Mouse (Mus musculus) thymus, adult 2 months (tissue): Measurements from ENCODE around the gene N4bp2l2. TPM values are rescaled to one million over a fixed set of nuclear protein-coding genes. Genes with fewer than 3 reads are reported as not detected.

Source experiments
- DNase-seq: peaks from one replicate; pipeline ENCODE4 v3.0.0; 2021
- H3K27ac ChIP-seq: fragments of 200-500 bp; 2 replicates; pipeline ENCODE4 v1.5.1; 2012; ENCODE audit warnings: low read length, control low read depth; ENCODE audit not compliant: control insufficient read depth, insufficient read depth
- H3K27me3 ChIP-seq: fragments of 200-500 bp; 2 replicates; pipeline ENCODE4 v1.6.1; 2012; ENCODE audit warnings: mild to moderate bottlenecking, low read length, moderate library complexity, mixed read lengths; ENCODE audit not compliant: control insufficient read depth, insufficient read depth
- H3K36me3 ChIP-seq: fragments of 200-500 bp; 2 replicates; pipeline ENCODE4 v1.6.1; 2012; ENCODE audit warnings: mild to moderate bottlenecking, low read length, moderate library complexity; ENCODE audit not compliant: control insufficient read depth, insufficient read depth
- H3K4me1 ChIP-seq: fragments of 200-500 bp; replicated peaks from 2 replicates; pipeline ENCODE4 v1.6.1; 2012; ENCODE audit warnings: low read length; ENCODE audit not compliant: control insufficient read depth, insufficient read depth
- H3K4me3 ChIP-seq: fragments of 200-500 bp; 2 replicates; pipeline ENCODE4 v1.5.1; 2012; ENCODE audit warnings: mild to moderate bottlenecking, low read length, control low read depth, moderate library complexity; ENCODE audit not compliant: control insufficient read depth, insufficient read depth
- CTCF ChIP-seq: fragments of 200-500 bp; IDR thresholded peaks from 2 replicates; pipeline ENCODE4 v1.5.1; 2012; ENCODE audit warnings: mild to moderate bottlenecking, control low read depth, low read length, moderate library complexity, borderline replicate concordance; ENCODE audit not compliant: control insufficient read depth, poor library complexity, insufficient read depth; ENCODE audit errors: extremely low read depth
- POLR2A ChIP-seq: fragments of 200-500 bp; IDR thresholded peaks from 2 replicates; pipeline ENCODE4 v1.6.1; 2012; ENCODE audit warnings: mild to moderate bottlenecking, low read length, control low read depth, moderate library complexity; ENCODE audit not compliant: control insufficient read depth, poor library complexity, insufficient read depth; ENCODE audit errors: extremely low read depth
- WGBS: fragments of 180-500 bp; shearing (Covaris S2); methylation state at CpG from one replicate; pipeline ENCODE4 v1.1.7; 2018; 5-methylcytosine and 5-hydroxymethylcytosine counted together
- polyA plus RNA-seq: library from polyadenylated mRNA; depleted of rRNA; stranded (reverse); fragments of >200 nt; gene quantifications from 2 replicates; pipeline ENCODE4 v1.2.3, GENCODE M21; 2012

N4bp2l2 gene
- polyA plus RNA-seq, 1 experiment: 13.1 TPM

DNA sequence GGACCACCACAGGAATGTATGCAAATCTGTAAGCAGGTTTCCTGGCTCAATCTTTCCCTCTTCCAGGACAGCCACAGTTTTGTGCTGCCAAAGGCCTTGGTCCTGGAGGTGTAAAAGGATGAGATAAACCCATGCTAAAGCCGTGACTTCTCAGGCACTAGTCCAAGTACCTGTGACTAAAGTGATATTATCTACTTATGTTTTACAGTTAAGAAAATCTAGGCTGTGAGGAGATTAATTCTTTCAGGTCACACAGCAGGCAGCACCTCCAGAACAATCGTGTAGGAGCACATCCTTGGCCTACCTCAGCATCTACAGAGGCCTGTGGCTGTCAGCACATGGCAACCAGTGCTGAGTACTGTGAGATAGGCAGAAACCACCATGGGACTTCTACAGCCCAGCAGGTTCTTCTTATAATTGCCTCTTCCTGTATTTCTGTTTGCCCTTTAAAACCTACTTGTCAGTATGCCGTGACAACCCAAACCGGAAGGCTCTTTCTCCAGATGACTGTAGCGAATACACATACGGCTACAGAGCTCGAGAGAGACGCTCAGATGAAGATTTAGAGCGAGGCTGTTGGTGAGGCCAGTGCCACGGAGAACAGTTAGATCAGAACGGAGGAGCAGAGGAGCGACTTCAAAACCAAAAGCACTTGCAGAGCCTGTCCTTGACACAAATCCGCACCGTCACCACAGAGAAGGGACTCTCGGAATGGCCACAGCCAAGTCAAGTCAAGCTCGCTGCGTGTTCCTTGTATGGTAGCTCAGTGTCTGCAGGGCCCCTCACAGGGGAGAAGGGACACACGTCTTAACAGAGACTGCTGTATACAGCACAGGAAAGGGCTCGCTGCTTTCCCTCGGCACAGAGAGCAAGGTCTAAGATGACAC lies 65.2 kb downstream of the N4bp2l2 start:
- Histone ChIP-seq H3K36me3 (no peaks in the 10 kb centered on the region), H3K4me1 (peaks cover 31% of the 10 kb centered on the region), H3K27me3 (no peaks in the 10 kb centered on the region), H3K27ac (peak overlapping the region; percentile 84), H3K4me3 (peak overlapping the region; percentile 42)
- DNase-seq: peak; percentile 50
- 10% methylated on average over 20 of the region's 20 CpGs for WGBS
- TF ChIP-seq POLR2A (no peak), CTCF (no peak)

DNA sequence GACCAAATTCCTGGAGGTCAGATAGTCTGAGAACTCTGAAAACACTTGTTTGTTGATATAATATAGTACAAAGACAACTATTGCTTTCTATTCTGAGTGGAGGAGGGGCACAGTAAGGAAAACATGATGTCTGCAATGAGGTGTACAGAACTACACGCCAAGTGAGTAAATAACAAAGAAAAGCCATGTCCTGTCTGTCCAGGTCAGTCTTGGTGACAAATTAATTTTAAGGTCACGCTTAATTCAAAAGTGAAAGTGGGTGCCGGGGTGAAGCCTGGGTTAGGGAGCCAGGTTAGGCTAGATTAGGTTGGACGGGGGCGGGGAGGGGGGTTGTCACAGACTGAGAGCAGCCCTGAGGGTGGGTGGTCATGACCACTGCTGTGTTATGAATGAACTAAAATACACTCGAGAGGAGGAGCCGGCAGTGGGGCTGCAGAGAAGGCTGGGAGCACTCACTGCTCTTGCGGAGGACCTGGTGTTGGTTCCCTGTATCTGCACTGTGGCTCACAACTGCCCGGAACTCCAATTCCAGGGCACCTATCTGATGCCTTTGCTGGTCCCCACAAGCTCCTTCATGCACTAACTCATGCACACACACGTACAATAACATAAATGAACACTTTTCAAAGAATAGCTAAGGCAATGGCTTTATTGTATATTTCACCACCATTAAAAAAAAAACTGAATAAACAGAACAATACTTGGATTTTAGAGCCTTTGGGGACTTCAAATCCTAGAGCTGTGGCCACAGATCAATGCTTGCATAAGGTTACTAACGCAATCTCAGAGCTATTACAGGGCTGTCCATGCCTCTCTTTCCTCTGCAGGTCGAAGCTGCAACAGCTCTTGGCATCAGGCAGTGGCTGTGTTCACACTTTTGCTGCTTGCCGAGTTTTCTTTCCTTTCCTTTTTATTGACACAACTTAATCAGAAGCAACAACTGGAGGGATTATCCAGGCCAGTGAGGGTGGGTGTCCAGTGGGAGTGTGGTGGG lies 66.4 kb downstream of the N4bp2l2 start:
- Histone ChIP-seq H3K4me3 (peak overlapping the region; percentile 29), H3K36me3 (no peaks in the 10 kb centered on the region), H3K4me1 (peaks cover 34% of the 10 kb centered on the region), H3K27ac (peak overlapping the region; percentile 84; the same call in 1 of the 2 replicates), H3K27me3 (no peaks in the 10 kb centered on the region)
- 38% methylated on average over 13 of the region's 13 CpGs for WGBS
- TF ChIP-seq CTCF (no peak), POLR2A (no peak)
- peak; percentile 8 for DNase-seq

DNA sequence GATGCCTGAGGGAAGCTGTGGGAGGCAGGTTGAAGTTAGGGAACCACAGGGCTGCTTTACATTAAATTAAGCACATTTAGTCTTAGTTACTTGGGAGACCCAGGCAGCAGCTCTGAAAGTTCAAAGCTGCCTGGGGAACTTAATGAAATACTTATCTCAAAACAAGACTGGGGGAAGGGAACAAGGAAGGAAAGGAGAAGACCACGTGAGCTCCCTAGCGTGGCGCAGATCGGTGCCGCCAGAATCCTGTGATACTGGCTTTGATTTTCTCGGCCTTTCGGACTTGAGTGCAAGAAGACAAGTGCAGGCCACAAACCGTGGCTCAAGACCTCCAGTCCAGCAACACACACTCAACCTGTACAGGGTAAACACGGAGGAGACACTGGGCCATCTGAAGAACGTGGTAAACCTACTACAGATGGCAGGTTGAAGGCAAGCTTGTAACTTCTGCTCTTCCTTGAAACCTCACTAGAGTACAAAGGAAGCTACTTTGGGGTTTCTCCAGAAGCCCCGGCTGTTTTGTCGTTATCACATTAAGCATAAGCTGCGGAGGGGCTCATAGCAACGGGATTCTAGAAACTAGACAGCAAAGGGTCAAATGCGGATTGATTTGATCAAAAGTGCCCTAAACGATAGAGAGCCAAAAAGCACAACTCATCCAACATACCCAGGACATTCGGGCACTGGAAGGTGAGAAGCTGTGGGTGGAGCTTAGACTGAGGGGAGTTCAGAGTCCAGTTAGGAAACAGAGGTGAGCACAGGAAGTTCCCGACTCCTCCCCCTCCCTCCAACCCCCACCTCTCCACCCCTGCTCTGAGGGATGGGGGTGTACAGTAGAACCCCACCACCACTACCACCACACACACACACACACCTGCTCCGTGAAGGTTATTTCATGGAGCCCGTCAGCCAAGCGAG lies 67.5 kb downstream of the N4bp2l2 start:
- H3K4me3 ChIP-seq: peak overlapping the region; percentile 34
- TF ChIP-seq CTCF (no peak), POLR2A (no peak)
- no peaks in the 10 kb centered on the region for H3K27me3 ChIP-seq
- H3K4me1 ChIP-seq: peaks cover 36% of the 10 kb centered on the region
- WGBS: 11% methylated on average over 21 of the region's 21 CpGs
- peak; percentile 24 for DNase-seq
- peak overlapping the region; percentile 77 for H3K27ac ChIP-seq
- no peaks in the 10 kb centered on the region for H3K36me3 ChIP-seq

DNA sequence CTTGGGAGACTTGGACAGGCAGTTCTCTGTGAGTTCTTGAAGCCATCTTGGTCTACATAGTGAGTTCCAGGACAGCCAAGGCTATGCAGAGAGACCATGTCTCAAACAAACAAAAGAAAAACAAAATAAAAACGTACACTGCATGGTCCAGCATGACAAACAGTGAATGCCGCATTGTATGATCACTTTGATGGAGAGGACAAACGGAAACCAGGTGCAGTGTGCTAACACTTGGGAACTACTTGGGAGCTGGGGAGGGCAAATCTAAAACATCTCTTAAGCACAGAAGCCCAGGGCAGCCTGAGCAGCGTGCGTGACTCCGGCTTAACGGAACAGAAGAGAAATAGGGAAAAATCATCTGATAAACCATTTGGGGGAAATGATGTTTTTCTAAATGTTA lies 68.9 kb downstream of the N4bp2l2 start, which contains the start of gene N4bp2l1:
Gene N4bp2l1, minus strand, starts transcription at position 101 of the 400 bp plus-strand sequence.
- Histone ChIP-seq H3K4me1 (peaks cover 44% of the 10 kb centered on the region), H3K27me3 (no peaks in the 10 kb centered on the region), H3K27ac (peak within 1 kb of the TSS; percentile 77; the same call in 1 of the 2 replicates), H3K4me3 (no peak within 1 kb of the TSS), H3K36me3 (no peaks in the 10 kb centered on the region)
- 98% methylated on average over 7 of the region's 7 CpGs for WGBS
- no peak for TF ChIP-seq CTCF
- TF ChIP-seq POLR2A: no peak
- DNase-seq: no peak

DNA sequence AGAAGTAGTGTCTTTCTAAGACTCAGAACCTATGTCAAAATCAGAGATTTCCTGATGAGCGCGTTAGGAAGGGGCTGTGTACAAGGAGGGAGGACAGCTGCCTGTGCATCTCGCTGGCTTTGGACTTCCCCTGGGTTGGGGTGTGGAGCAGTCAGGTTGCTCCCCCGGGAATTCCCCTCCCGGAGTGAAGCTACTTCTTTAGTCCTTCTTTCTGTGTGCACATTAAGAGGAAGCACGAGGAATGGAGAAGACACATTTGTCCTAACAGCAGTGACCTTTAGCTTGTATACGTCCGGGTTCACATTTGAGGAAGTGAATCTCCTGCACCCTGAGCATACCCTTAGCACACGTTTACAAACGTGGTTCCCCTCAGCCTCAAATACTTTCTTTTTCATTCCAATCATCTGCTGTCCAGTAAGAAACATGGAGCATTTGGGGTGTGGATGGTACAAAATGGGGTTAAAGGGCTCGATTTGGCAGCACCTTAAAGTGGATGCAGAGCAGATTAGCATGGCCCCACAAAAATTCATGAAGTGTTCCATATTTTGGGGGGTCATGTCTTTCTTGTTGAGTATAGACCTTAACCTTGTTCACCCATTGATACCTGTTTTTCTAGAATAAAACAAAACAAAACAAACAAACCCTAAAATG lies 70.5 kb downstream of the N4bp2l2 start:
- no peaks in the 10 kb centered on the region for H3K27me3 ChIP-seq
- H3K27ac ChIP-seq: no peak overlapping the region
- peak; percentile 13 for DNase-seq
- H3K4me1 ChIP-seq: peaks cover 37% of the 10 kb centered on the region
- no peak overlapping the region for H3K4me3 ChIP-seq
- TF ChIP-seq POLR2A (no peak), CTCF (no peak)
- 37% methylated on average over 11 of the region's 11 CpGs for WGBS
- H3K36me3 ChIP-seq: no peaks in the 10 kb centered on the region

DNA sequence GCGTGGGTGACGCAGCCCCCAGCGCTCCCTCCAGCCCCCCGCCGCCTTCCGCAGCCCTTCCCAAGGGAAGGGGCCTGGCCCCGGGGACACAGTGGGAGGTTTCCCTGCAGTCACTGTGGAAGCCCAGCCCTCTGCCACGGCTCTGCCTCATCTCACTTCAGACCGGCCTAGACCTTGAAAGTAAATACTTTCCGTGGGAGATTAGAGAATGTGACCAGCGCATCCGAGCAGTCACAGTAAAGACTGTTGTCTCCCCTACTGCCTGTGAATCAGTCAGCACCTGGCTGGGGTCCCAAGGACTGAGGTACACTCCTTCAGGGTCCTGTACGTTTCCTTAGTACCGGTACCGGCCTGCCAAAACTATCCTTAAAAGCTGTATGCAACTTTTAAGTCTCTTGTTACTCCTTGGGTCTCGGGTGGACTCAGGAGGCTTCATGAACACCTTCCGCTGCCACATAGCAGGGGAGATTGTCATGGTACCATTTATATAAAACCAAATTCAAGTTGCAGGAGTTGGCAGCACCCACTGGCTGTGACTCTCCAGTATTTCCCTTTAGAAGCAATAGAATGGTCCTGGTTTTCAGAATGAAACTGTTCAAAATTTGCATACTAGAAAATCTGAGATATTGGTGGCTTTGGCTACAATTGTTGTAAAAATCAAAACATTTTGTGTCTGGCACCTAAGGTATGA lies 71.2 kb downstream of the N4bp2l2 start:
- no peak for DNase-seq
- H3K4me1 ChIP-seq: peaks cover 31% of the 10 kb centered on the region
- H3K36me3 ChIP-seq: no peaks in the 10 kb centered on the region
- TF ChIP-seq POLR2A (no peak), CTCF (no peak)
- H3K4me3 ChIP-seq: peak overlapping the region; percentile 93
- no peak overlapping the region for H3K27ac ChIP-seq
- no peaks in the 10 kb centered on the region for H3K27me3 ChIP-seq
- WGBS: 25% methylated on average over 14 of the region's 17 CpGs
